Mouse (Mus musculus) lung, embryonic 14.5 days (tissue): ENCODE measurements at regions not wholly inside any gene's neighbourhood (a gene's known extent, or its start where the extent isn't known, plus 50 kb on each side); places are given as distances from the start of the nearest gene placed in this dataset.
A peak's percentile ranks its signal among the peaks of the same experiment; 100 is the strongest.

Source experiments
- ATAC-seq: fragments of 200-750 bp; cut with Nextera tagmentation; 2 replicates; pipeline ENCODE4 v1.8.0; 2017; ENCODE audit warnings: mild to moderate bottlenecking, moderate TSS enrichment, moderate library complexity; ENCODE audit not compliant: insufficient read depth
- DNase-seq: peaks from one replicate; pipeline ENCODE4 v3.0.0-alpha.2; 2015
- H3K27ac ChIP-seq: fragments of 300-500 bp; sonication (generic); 2 replicates; pipeline ENCODE4 v1.5.1; 2014; ENCODE audit warnings: low read depth, mild to moderate bottlenecking, moderate library complexity
- H3K27me3 ChIP-seq: fragments of 300-500 bp; sonication (generic); 2 replicates; pipeline ENCODE4 v1.6.1; 2014; ENCODE audit warnings: low read length, control low read depth; ENCODE audit not compliant: insufficient read depth
- H3K36me3 ChIP-seq: fragments of 300-500 bp; sonication (generic); 2 replicates; pipeline ENCODE4 v1.6.1; 2014; ENCODE audit warnings: control low read depth; ENCODE audit not compliant: insufficient read depth
- H3K4me1 ChIP-seq: fragments of 300-500 bp; sonication (generic); 2 replicates; pipeline ENCODE4 v1.6.1; 2014; ENCODE audit warnings: antibody characterized with exemption, control low read depth; ENCODE audit not compliant: insufficient read depth
- H3K4me2 ChIP-seq: fragments of 300-500 bp; sonication (generic); 2 replicates; pipeline ENCODE4 v1.6.1; 2014; ENCODE audit warnings: mild to moderate bottlenecking
- H3K4me3 ChIP-seq: fragments of 300-500 bp; sonication (generic); 2 replicates; pipeline ENCODE4 v1.5.1; 2014; ENCODE audit warnings: low read depth, low read length
- H3K9ac ChIP-seq: fragments of 300-500 bp; sonication (generic); 2 replicates; pipeline ENCODE4 v1.6.1; 2014
- H3K9me3 ChIP-seq: fragments of 300-500 bp; sonication (generic); 2 replicates; pipeline ENCODE4 v1.6.1; 2016; ENCODE audit warnings: low read depth, low read length, control low read depth
- CTCF ChIP-seq: IDR thresholded peaks from 2 replicates; pipeline ENCODE4 v1.5.1; 2016; ENCODE audit warnings: antibody characterized with exemption, low read depth
- WGBS: fragments of 180-500 bp; shearing (Covaris S2); extraction: QIAGEN DNeasy Blood & Tissue Kit; methylation state at CpG from one replicate; pipeline ENCODE4 v1.1.7; 2014; 5-methylcytosine and 5-hydroxymethylcytosine counted together

DNA sequence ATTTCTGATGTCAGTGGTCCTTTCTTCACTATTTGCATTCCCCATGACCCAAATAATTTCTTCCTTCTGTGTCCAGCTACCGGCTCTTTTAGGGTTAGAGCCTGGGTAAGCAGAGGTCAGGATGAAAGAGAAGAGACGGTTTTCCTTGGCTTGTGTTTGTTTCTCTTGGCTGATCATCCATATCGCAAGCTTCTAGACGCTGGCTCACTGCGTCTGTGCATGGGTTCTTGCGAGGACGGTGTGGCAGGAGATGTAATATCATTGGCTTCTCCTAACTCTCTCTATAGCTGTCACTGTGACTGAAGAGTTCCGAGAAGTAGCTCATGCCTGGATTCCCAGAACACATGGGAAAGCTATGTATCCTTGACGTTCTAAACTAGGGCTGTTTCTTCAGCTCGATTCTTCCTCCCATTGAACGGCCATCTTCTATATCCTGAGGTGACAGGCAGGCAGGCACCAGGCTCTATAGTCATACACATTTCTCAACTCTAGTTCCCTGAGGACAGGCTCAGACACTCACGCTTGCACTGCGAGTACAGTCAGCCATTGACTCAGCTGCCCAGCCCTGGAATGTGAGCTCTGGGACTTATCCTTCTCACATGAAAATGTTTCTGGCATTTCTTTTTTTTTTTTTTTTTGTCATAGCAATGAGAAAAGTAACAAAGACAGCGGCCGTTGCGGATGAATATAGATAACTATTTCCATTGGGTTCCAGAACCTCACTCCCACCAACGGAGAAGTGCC is 85.0 kb downstream of the Bach1 start:
- peak; percentile 69; the same call in 1 of the 2 replicates for ATAC-seq
- Histone ChIP-seq H3K4me2 (no peak overlapping the region), H3K9me3 (no peaks in the 10 kb centered on the region), H3K36me3 (no peaks in the 10 kb centered on the region), H3K9ac (no peak overlapping the region), H3K27me3 (no peaks in the 10 kb centered on the region), H3K4me1 (0 out of 2 replicates have a peak, but pooled peaks cover 2% of the 10 kb centered on the region), H3K27ac (0 out of 2 replicates have a peak overlapping the region, but pooled peaks have one; percentile 58), H3K4me3 (no peak overlapping the region)
- DNase-seq: peak; percentile 29
- no peak for TF ChIP-seq CTCF
- WGBS: 58% methylated on average over 17 of the region's 17 CpGs

DNA sequence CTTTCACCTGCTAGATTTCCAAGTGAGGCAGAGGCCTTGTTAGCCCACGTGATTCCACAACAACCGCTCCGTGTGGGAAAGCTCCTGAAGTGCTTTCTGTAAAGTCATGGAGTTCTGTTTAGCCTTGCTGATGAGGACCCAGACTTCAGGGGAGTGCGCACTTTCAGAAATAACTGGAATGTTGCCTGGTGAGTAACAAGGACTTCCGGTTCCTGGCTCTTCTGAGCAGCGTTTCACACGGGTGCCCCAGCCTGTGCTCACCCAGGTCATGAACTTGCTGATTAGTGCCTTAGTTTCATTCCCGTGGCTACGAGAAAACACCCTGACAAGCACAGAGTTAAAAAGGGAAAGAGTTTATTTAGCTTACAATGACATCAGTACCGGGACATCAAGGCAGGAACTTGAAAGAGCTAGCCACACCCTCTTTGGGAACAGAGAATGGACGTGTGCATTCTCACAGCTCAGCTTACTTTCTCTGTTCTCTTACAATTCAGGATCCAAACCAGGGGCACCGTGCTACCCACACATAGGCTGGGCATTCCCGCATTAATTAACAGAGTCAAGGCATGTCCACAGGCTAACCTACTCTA is 85.8 kb downstream of the Bach1 start:
- DNase-seq (peak; percentile 62), ATAC-seq (peak; percentile 78)
- Histone ChIP-seq H3K36me3 (no peaks in the 10 kb centered on the region), H3K4me1 (0 out of 2 replicates have a peak, but pooled peaks cover 2% of the 10 kb centered on the region), H3K27me3 (no peaks in the 10 kb centered on the region), H3K4me2 (peak overlapping the region; percentile 36; the same call in 1 of the 2 replicates), H3K9ac (no peak overlapping the region), H3K9me3 (no peaks in the 10 kb centered on the region), H3K4me3 (no peak overlapping the region), H3K27ac (peak overlapping the region; percentile 58; the same call in 1 of the 2 replicates)
- WGBS: 31% methylated on average over 13 of the region's 13 CpGs
- TF ChIP-seq CTCF: no peak

DNA sequence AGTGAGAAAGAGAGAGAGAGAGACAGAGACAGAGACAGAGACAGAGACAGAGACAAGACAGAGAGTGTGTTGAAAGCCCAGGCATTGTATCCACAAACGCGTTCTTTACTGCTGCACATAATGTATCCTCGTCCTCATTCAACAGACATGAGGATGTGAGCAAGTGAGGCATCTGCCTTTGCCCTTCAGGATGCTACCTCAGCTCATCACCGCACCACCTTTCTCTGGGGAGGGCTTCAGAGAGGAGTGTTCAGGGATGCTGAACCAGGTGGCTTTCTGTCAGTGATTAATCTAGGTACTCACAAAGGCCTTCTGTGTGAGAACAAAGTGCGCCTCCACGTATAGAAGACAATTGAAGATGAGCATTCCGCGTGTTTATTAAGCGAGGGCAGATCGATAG is 90.8 kb downstream of the Bach1 start:
- Histone ChIP-seq H3K9ac (no peak overlapping the region), H3K27me3 (no peaks in the 10 kb centered on the region), H3K9me3 (no peaks in the 10 kb centered on the region), H3K4me2 (no peak overlapping the region), H3K27ac (no peak overlapping the region), H3K36me3 (no peaks in the 10 kb centered on the region), H3K4me3 (no peak overlapping the region), H3K4me1 (no peaks in the 10 kb centered on the region)
- TF ChIP-seq CTCF: no peak
- WGBS: 85% methylated on average over 10 of the region's 10 CpGs
- ATAC-seq (no peak), DNase-seq (no peak)

DNA sequence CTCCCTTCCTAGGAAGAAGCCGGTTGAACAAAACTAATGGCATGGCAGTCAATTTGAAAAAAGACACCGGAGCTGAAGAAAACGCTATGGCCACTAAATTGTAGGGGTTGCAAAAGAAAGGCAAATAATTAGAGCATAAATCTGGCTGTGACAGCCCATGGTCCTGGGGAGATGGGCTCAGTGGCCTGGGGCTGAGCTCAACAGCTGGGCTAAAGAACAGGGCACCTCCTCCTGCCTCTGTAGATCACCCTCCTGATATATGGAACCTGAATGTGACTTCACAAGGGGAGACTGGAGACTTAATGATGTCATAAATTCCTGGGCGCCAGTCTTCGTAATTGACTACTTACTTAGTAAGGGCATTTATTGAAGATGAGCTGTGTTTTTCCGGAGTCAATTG is 91.2 kb downstream of the Bach1 start:
- no peak for ATAC-seq
- Histone ChIP-seq H3K4me2 (no peak overlapping the region), H3K27ac (no peak overlapping the region), H3K27me3 (no peaks in the 10 kb centered on the region), H3K9me3 (no peaks in the 10 kb centered on the region), H3K36me3 (no peaks in the 10 kb centered on the region), H3K4me1 (no peaks in the 10 kb centered on the region), H3K4me3 (no peak overlapping the region), H3K9ac (no peak overlapping the region)
- DNase-seq: no peak
- no peak for TF ChIP-seq CTCF
- 83% methylated on average over 6 of the region's 6 CpGs for WGBS

DNA sequence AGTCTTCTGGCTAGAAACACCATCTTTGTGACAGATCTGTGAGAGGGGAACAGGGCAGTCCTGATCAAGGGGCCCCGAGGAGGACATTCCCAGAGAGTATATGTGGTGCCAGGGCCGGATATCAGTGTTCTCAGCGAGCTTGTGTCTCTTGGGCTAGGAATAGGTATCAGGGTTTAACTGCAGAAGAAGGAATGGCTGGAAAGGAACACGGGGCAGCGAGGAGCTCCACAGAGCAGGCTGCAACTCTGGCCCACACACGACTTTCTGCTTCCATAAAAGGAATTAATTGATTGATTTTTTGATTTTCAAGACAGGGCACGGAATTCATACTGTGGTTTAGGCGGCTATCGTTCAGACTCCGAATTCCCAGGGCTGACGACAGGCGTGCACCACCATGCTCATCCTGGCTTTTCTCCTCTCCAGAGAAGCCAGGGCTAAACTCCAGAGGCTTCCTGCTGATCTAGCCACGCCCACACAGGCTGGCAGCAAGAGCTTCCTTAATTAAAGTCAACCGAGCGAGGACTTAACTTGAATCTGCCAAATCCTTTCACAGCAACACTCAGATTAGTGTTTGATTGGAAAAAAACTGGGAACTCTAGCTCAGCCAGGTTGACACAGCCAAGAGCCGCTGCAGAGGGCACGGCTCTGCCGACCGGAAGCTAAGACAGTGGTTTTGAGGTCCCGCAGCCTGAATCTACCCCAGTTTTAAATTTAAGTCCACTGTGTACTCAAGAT is 97.9 kb downstream of the Bach1 start:
- Histone ChIP-seq H3K4me2 (peak overlapping the region; percentile 70), H3K9ac (peak overlapping the region; percentile 3; the same call in 1 of the 2 replicates), H3K9me3 (no peaks in the 10 kb centered on the region), H3K27me3 (no peaks in the 10 kb centered on the region), H3K36me3 (no peaks in the 10 kb centered on the region), H3K4me3 (peak overlapping the region; percentile 27), H3K4me1 (no peaks in the 10 kb centered on the region), H3K27ac (no peak overlapping the region)
- DNase-seq (peak; percentile 72), ATAC-seq (peak; percentile 80)
- no peak for TF ChIP-seq CTCF
- WGBS: 6% methylated on average over 20 of the region's 20 CpGs

DNA sequence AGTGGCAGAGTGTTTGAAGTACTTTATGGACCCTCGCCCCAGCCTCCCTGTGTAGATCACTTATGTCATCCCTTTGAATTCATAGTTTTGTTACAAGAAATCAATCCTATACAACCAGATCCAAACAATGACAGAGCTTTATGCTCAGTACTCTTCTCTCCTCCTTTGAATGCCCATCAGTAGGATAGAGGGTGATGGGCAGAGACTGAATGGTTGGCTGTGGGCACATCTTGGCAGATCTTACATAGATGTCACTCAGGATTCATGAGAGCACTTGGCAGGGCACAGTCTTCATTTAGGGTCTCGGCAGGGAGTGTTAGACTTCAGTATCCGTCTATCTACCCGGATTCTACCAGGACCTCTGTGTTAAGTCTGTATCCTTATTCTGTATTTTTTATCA is 103.6 kb downstream of the Bach1 start:
- Histone ChIP-seq H3K27me3 (no peaks in the 10 kb centered on the region), H3K9ac (no peak overlapping the region), H3K4me2 (no peak overlapping the region), H3K4me1 (no peaks in the 10 kb centered on the region), H3K9me3 (no peaks in the 10 kb centered on the region), H3K4me3 (no peak overlapping the region), H3K27ac (no peak overlapping the region), H3K36me3 (no peaks in the 10 kb centered on the region)
- no peak for TF ChIP-seq CTCF
- WGBS: 93% methylated on average over 4 of the region's 4 CpGs
- no peak for ATAC-seq
- DNase-seq: no peak

DNA sequence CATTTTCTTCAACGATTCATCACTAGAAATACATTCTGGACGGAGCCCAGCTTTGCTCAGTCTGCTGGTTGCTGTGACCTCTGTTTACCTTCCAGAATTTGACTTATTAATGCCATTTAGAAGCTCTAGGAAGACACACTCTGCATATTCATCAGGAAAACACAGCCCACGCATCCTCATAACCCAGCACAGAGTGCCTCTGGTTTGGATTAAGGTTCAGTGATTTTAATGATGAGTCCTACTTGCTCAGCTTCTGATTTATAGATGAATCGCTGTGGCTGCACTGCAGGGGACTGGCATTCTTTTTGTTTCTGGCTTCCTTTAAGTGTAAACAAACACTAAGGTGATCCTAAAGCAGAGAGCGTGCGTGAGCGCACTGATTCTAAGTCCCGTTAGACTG is 118.8 kb downstream of the Bach1 start:
- no peak for TF ChIP-seq CTCF
- no peak for DNase-seq

More for the DNA sequence above, 118.8 kb downstream of the Bach1 start:
- Histone ChIP-seq H3K27ac (no peak overlapping the region), H3K4me1 (no peaks in the 10 kb centered on the region), H3K4me2 (no peak overlapping the region), H3K9ac (no peak overlapping the region), H3K4me3 (no peak overlapping the region), H3K36me3 (no peaks in the 10 kb centered on the region), H3K27me3 (no peaks in the 10 kb centered on the region), H3K9me3 (no peaks in the 10 kb centered on the region)
- ATAC-seq: no peak
- 67% methylated on average over 8 of the region's 8 CpGs for WGBS
